ENCODE assay signal across 8 mouse cellular contexts in the genomic region with DNA sequence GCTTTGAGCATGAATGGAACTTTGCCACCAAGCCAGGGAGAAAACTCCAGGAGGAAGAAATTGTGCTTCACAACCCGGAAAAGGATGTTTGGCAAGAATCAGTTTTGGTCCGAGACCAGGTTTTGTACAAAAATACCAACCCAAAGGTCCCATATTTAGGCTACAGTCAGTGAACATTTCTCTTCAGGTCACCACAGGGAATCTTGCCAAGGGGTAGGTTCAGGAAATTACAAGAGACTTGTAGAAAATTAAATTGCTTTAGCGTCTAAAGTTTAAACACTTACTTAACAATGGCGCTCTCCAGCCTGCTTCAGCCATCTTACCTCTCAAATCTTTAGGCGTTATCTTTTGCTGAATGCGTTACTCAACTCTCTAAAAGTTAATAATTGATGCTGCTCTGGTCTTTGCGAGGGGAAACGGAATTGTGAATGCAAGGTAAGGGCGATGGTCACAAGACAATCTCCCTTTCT. TPM values are rescaled to one million over a fixed set of nuclear protein-coding genes. Genes with fewer than 3 reads are reported as not detected.
DNase-seq lines count a peak whose midpoint lies in the region; ATAC-seq and TF ChIP-seq lines count a peak whose summit lies in the region.

No protein-coding gene starts in this region.

- peak overlapping the region; percentile 76 for H3K27ac ChIP-seq in liver, adult 2 months (replicated peaks; ENCODE audit: insufficient read depth, low read depth, low read length)
- peak overlapping the region; percentile 72 for H3K27ac ChIP-seq in embryonic facial prominence, embryonic 13.5 days
- H3K27ac ChIP-seq in liver, embryonic 11.5 days (ENCODE audit: low read depth, low read length) = peak overlapping the region; percentile 3; the same call in 1 of the 2 replicates
- H3K27ac ChIP-seq in neural tube, embryonic 12.5 days = no peak overlapping the region

- H3K9ac ChIP-seq in liver, adult 2 months (ENCODE audit: low read depth, low read length) = peak overlapping the region; percentile 70
- H3K9ac ChIP-seq in embryonic facial prominence, embryonic 13.5 days = peak overlapping the region; percentile 95
- peak overlapping the region; percentile 92 for H3K9ac ChIP-seq in liver, embryonic 11.5 days (ENCODE audit: low read depth, low read length)
- peak overlapping the region; percentile 93 for H3K9ac ChIP-seq in neural tube, embryonic 12.5 days

- DNase-seq in liver, adult 2 months (ENCODE audit: extremely low read depth, low read depth, low spot score) = peak; percentile 84
- no peak for DNase-seq in liver
- DNase-seq in heart, postnatal 14 days = peak; percentile 16 to 39
- DNase-seq in liver, embryonic 11.5 days (ENCODE audit: low spot score) = no peak
- DNase-seq in spleen, adult 12 weeks (ENCODE audit: low spot score) = no peak
- DNase-seq in left cerebral cortex, adult 8-10 months (ENCODE audit: low spot score in 2 of 2) = no peak

- peak overlapping the region; percentile 79 for H3K4me2 ChIP-seq in embryonic facial prominence, embryonic 13.5 days
- peak overlapping the region; percentile 88 for H3K4me2 ChIP-seq in liver, embryonic 11.5 days
- peak overlapping the region; percentile 72 for H3K4me2 ChIP-seq in neural tube, embryonic 12.5 days (replicated peaks)

- no peaks in the 10 kb centered on the region for H3K36me3 ChIP-seq in liver, adult 2 months (ENCODE audit: control insufficient read depth, insufficient read depth, low read length)
- H3K36me3 ChIP-seq in embryonic facial prominence, embryonic 13.5 days = peaks cover 5% of the 10 kb centered on the region; the same call in 1 of the 2 replicates
- H3K36me3 ChIP-seq in liver, embryonic 11.5 days (ENCODE audit: control insufficient read depth, insufficient read depth, low read length) = no peaks in the 10 kb centered on the region
- H3K36me3 ChIP-seq in neural tube, embryonic 12.5 days = 0 out of 2 replicates have a peak, but pooled peaks cover 4% of the 10 kb centered on the region

- H3K9me3 ChIP-seq in embryonic facial prominence, embryonic 13.5 days = no peaks in the 10 kb centered on the region
- H3K9me3 ChIP-seq in liver, embryonic 11.5 days (ENCODE audit: control insufficient read depth, low read length) = no peaks in the 10 kb centered on the region
- no peaks in the 10 kb centered on the region for H3K9me3 ChIP-seq in neural tube, embryonic 12.5 days

- no peaks in the 10 kb centered on the region for H3K27me3 ChIP-seq in liver, adult 2 months (ENCODE audit: control insufficient read depth, insufficient read depth, low read length)
- H3K27me3 ChIP-seq in embryonic facial prominence, embryonic 13.5 days = no peaks in the 10 kb centered on the region
- no peaks in the 10 kb centered on the region for H3K27me3 ChIP-seq in liver, embryonic 11.5 days (replicated peaks; ENCODE audit: control insufficient read depth, insufficient read depth, low read length)
- no peaks in the 10 kb centered on the region for H3K27me3 ChIP-seq in neural tube, embryonic 12.5 days (replicated peaks)

- peaks cover 6% of the 10 kb centered on the region; the same call in 1 of the 2 replicates for H3K4me1 ChIP-seq in liver, adult 2 months (ENCODE audit: control insufficient read depth, insufficient read depth, low read length)
- peaks cover 16% of the 10 kb centered on the region for H3K4me1 ChIP-seq in embryonic facial prominence, embryonic 13.5 days
- H3K4me1 ChIP-seq in liver, embryonic 11.5 days (replicated peaks; ENCODE audit: control insufficient read depth, insufficient read depth, low read length) = 0 out of 2 replicates have a peak, but pooled peaks cover 6% of the 10 kb centered on the region
- peaks cover 14% of the 10 kb centered on the region for H3K4me1 ChIP-seq in neural tube, embryonic 12.5 days

- intact Hi-C loops in heart, postnatal 14 days (cut with DNase I) = no loop called here

- peaks cover 21% of the 10 kb centered on the region for H3K79me2 ChIP-seq in liver, adult 2 months (ENCODE audit: control insufficient read depth, insufficient read depth, low read length)

- TF ChIP-seq POLR2A in liver, adult 2 months (IDR thresholded peaks at IDR 0.05; ENCODE audit: extremely low read depth, insufficient read depth, low read length) = no peak

- under 1% methylated on average over 9 of the region's 9 CpGs for WGBS in liver, adult 2 months
- WGBS in embryonic facial prominence, embryonic 13.5 days = 18% methylated on average over 9 of the region's 9 CpGs
- WGBS in liver, embryonic 11.5 days = 15% methylated on average over 9 of the region's 9 CpGs
- 25% methylated on average over 9 of the region's 9 CpGs for WGBS in neural tube, embryonic 12.5 days

- no peak for TF ChIP-seq CTCF in liver, adult 2 months (IDR thresholded peaks at IDR 0.05; ENCODE audit: low read depth, low read length)

- ATAC-seq in embryonic facial prominence, embryonic 13.5 days (ENCODE audit: insufficient number of reproducible peaks, insufficient read depth, low FRiP score, low TSS enrichment, low read depth) = no peak
- no peak for ATAC-seq in liver, embryonic 11.5 days (replicated peaks; ENCODE audit: low FRiP score)
- ATAC-seq in neural tube, embryonic 12.5 days (ENCODE audit: low FRiP score, low read depth) = no peak

- peak overlapping the region; percentile 93 for H3K4me3 ChIP-seq in liver, adult 2 months (ENCODE audit: insufficient read depth, low read depth, low read length)
- peak overlapping the region; percentile 95 for H3K4me3 ChIP-seq in embryonic facial prominence, embryonic 13.5 days
- H3K4me3 ChIP-seq in liver, embryonic 11.5 days (ENCODE audit: low read depth, low read length) = peak overlapping the region; percentile 99
- peak overlapping the region; percentile 95 for H3K4me3 ChIP-seq in neural tube, embryonic 12.5 days

RNA-seq across cellular contexts. Expression of a gene that starts 0.6 kb away (rescaled TPM):
- 26.4 and 28.9 TPM in 2 replicates for total RNA-seq in liver, adult 2 months (2014; rRNA removed)
- 5.8 and 6.0 TPM in 2 replicates for polyA plus RNA-seq in liver, adult 2 months (2012; rRNA removed)
- polyA plus RNA-seq in embryonic facial prominence, embryonic 13.5 days (2015; fragmentation: Nextera tagmentation; extraction: Ambion mirVana) = 82.7 and 94.7 TPM in 2 replicates
- 10 to 100 TPM; 30.9 to 34.3 TPM for total RNA-seq in heart, postnatal 14 days (2021)
- polyA plus RNA-seq in liver, embryonic 11.5 days (2014; fragmentation: Nextera tagmentation; extraction: Ambion mirVana) = 57.8 and 63.5 TPM in 2 replicates
- polyA plus RNA-seq in neural tube, embryonic 12.5 days (2016; fragmentation: Nextera tagmentation; extraction: Ambion mirVana) = 70.6 and 81.4 TPM in 2 replicates
- 10 to 100 TPM; 32.0 to 36.1 (median 32.4) TPM for total RNA-seq in left cerebral cortex, adult 8-10 months (2022)

Comparison
In these comparisons a context has a peak if more than half of its experiments do, and no peak if none do; other contexts are left out.
1. DNase-seq: peak in liver, adult 2 months (single experiment) and heart, postnatal 14 days (2 of 2); none in liver (single experiment), liver, embryonic 11.5 days (single experiment), spleen, adult 12 weeks (single experiment) and left cerebral cortex, adult 8-10 months (0 of 2).
2. Peak in every context shown above with its lines, with median percentiles within 50 percentile points of each other: H3K4me3 ChIP-seq, H3K9ac ChIP-seq and H3K4me2 ChIP-seq.